Mouse (Mus musculus) midbrain, embryonic 13.5 days (tissue): ENCODE data around the gene Abhd14b. TPM values are rescaled to one million over a fixed set of nuclear protein-coding genes. Genes with fewer than 3 reads are reported as not detected.
A peak's percentile ranks its signal among the peaks of the same experiment; 100 is the strongest.

ENCODE experiments used
- ATAC-seq: fragments of 200-750 bp; cut with Nextera tagmentation; 2 replicates; pipeline ENCODE4 v1.8.0; 2017; ENCODE audit warnings: mild to moderate bottlenecking, moderate TSS enrichment, moderate library complexity
- H3K27ac ChIP-seq: fragments of 300-500 bp; sonication (generic); 2 replicates; pipeline ENCODE4 v1.5.1; 2015; ENCODE audit warnings: inconsistent platforms, mild to moderate bottlenecking, moderate library complexity
- H3K27me3 ChIP-seq: fragments of 300-500 bp; sonication (generic); 2 replicates; pipeline ENCODE4 v1.6.1; 2015; ENCODE audit warnings: mild to moderate bottlenecking, inconsistent platforms
- H3K36me3 ChIP-seq: fragments of 300-500 bp; sonication (generic); 2 replicates; pipeline ENCODE4 v1.6.1; 2015; ENCODE audit warnings: mild to moderate bottlenecking, inconsistent platforms
- H3K4me1 ChIP-seq: fragments of 300-500 bp; sonication (generic); replicated peaks from 2 replicates; pipeline ENCODE4 v1.6.1; 2015; ENCODE audit warnings: inconsistent platforms
- H3K4me2 ChIP-seq: fragments of 300-500 bp; sonication (generic); replicated peaks from 2 replicates; pipeline ENCODE4 v1.6.1; 2015; ENCODE audit warnings: moderate library complexity, mild to moderate bottlenecking, inconsistent platforms
- H3K4me3 ChIP-seq: fragments of 300-500 bp; sonication (generic); replicated peaks from 2 replicates; pipeline ENCODE4 v1.5.1; 2015; ENCODE audit warnings: mild to moderate bottlenecking, inconsistent platforms
- H3K9ac ChIP-seq: fragments of 300-500 bp; sonication (generic); replicated peaks from 2 replicates; pipeline ENCODE4 v1.6.1; 2015; ENCODE audit warnings: mild to moderate bottlenecking, inconsistent platforms
- H3K9me3 ChIP-seq: fragments of 300-500 bp; sonication (generic); 2 replicates; pipeline ENCODE4 v1.6.1; 2016; ENCODE audit warnings: mild to moderate bottlenecking, inconsistent platforms
- WGBS: fragments of 180-500 bp; shearing (Covaris S2); methylation state at CpG from one replicate; pipeline ENCODE4 v1.1.7; 2015; 5-methylcytosine and 5-hydroxymethylcytosine counted together
- polyA plus RNA-seq: library from polyadenylated mRNA; unstranded; fragments of >200 nt; fragmentation: Nextera tagmentation; extraction: Ambion mirVana; gene quantifications from 2 replicates; pipeline ENCODE4 v1.2.1, GENCODE M21; 2015

Abhd14b gene
- polyA plus RNA-seq, 1 experiment from 2014 or later = 6.0 TPM

- H3K4me3 ChIP-seq = no peak overlapping the region
- H3K36me3 ChIP-seq = no peaks in the 10 kb centered on the region
- no peaks in the 10 kb centered on the region for H3K9me3 ChIP-seq
- H3K4me2 ChIP-seq = no peak overlapping the region
- 93% methylated on average over 16 of the region's 16 CpGs for WGBS
- no peaks in the 10 kb centered on the region for H3K27me3 ChIP-seq
- no peak overlapping the region for H3K27ac ChIP-seq
- ATAC-seq = no peak
- peaks cover 37% of the 10 kb centered on the region for H3K4me1 ChIP-seq
- no peak overlapping the region for H3K9ac ChIP-seq
Measured at GRCm38 (mm10) chr9:106473081-106473752, 26.0 kb downstream of the Abhd14b start.

GRCm38 (mm10) chr9:106473753-106474105 is 26.5 kb downstream of the Abhd14b start:
- H3K9ac ChIP-seq = 0 out of 2 replicates have a peak overlapping the region, but pooled peaks have one; percentile 32
- H3K4me1 ChIP-seq = peaks cover 42% of the 10 kb centered on the region
- no peak overlapping the region for H3K27ac ChIP-seq
- no peaks in the 10 kb centered on the region for H3K9me3 ChIP-seq
- no peaks in the 10 kb centered on the region for H3K27me3 ChIP-seq
- H3K4me3 ChIP-seq = no peak overlapping the region
- no peak for ATAC-seq
- 86% methylated on average over 5 of the region's 5 CpGs for WGBS
- no peaks in the 10 kb centered on the region for H3K36me3 ChIP-seq
- H3K4me2 ChIP-seq = no peak overlapping the region

DNA sequence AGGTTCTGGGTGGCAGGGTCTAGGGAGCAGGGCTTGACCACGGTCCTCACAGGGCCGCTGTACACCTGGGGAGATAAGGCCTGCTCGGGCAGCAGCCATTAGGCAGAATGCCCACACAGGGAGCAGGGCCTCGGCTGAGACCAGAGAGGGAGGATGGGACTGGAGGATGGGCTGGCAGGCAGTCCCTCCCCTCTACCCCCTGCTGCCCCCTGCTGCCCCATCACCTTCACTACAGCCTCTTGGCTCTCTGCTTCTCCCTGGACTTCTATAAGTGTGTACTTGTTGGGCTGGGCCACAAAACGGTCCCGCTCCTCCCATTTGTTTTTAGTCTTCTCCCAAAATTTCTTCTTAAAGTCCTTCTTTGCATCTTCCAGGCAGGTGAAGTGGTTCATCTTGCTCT is 27.2 kb downstream of the Abhd14b start:
- no peaks in the 10 kb centered on the region for H3K9me3 ChIP-seq
- H3K27ac ChIP-seq = no peak overlapping the region
- 6% methylated on average over 6 of the region's 6 CpGs for WGBS
- no peaks in the 10 kb centered on the region for H3K27me3 ChIP-seq
- H3K9ac ChIP-seq = 0 out of 2 replicates have a peak overlapping the region, but pooled peaks have one; percentile 39
- H3K4me1 ChIP-seq = peaks cover 42% of the 10 kb centered on the region
- H3K4me2 ChIP-seq = no peak overlapping the region
- peak; percentile 7; the same call in 1 of the 2 replicates for ATAC-seq
- no peaks in the 10 kb centered on the region for H3K36me3 ChIP-seq
- H3K4me3 ChIP-seq = no peak overlapping the region

GRCm38 (mm10) chr9:106475046-106475445 is 27.8 kb downstream of the Abhd14b start:
- Histone ChIP-seq H3K4me1 (peaks cover 42% of the 10 kb centered on the region), H3K9ac (0 out of 2 replicates have a peak overlapping the region, but pooled peaks have one; percentile 39), H3K9me3 (no peaks in the 10 kb centered on the region), H3K27ac (no peak overlapping the region), H3K27me3 (no peaks in the 10 kb centered on the region), H3K36me3 (peaks cover under 1% of the 10 kb centered on the region; the same call in 1 of the 2 replicates), H3K4me2 (no peak overlapping the region), H3K4me3 (no peak overlapping the region)
- 68% methylated on average over 7 of the region's 7 CpGs for WGBS
- no peak for ATAC-seq

- H3K27me3 ChIP-seq = no peaks in the 10 kb centered on the region
- no peak within 1 kb of the TSS for H3K27ac ChIP-seq
- 88% methylated on average over 10 of the region's 10 CpGs for WGBS
- H3K36me3 ChIP-seq = peaks cover 6% of the 10 kb centered on the region
- H3K4me2 ChIP-seq = peak within 1 kb of the TSS; percentile 28
- no peak for ATAC-seq
- peak within 1 kb of the TSS; percentile 42; the same call in 1 of the 2 replicates for H3K9ac ChIP-seq
- peaks cover 42% of the 10 kb centered on the region for H3K4me1 ChIP-seq
- H3K9me3 ChIP-seq = no peaks in the 10 kb centered on the region
- H3K4me3 ChIP-seq = no peak within 1 kb of the TSS; the same call in 1 of the 2 replicates
Measured at GRCm38 (mm10) chr9:106475663-106476001, 28.4 kb downstream of the Abhd14b start, which contains the start of gene Rrp9. Gene Rrp9, plus strand, starts transcription at chr9:106475963.

GRCm38 (mm10) chr9:106476002-106476923 is 29.0 kb downstream of the Abhd14b start:
- H3K36me3 ChIP-seq = peaks cover 12% of the 10 kb centered on the region
- no peak overlapping the region for H3K27ac ChIP-seq
- no peak overlapping the region; the same call in 1 of the 2 replicates for H3K4me3 ChIP-seq
- H3K4me2 ChIP-seq = peak overlapping the region; percentile 28
- no peaks in the 10 kb centered on the region for H3K27me3 ChIP-seq
- peaks cover 42% of the 10 kb centered on the region for H3K4me1 ChIP-seq
- peak overlapping the region; percentile 42; the same call in 1 of the 2 replicates for H3K9ac ChIP-seq
- no peak; the same call in 1 of the 2 replicates for ATAC-seq
- 35% methylated on average over 16 of the region's 16 CpGs for WGBS
- H3K9me3 ChIP-seq = no peaks in the 10 kb centered on the region

DNA sequence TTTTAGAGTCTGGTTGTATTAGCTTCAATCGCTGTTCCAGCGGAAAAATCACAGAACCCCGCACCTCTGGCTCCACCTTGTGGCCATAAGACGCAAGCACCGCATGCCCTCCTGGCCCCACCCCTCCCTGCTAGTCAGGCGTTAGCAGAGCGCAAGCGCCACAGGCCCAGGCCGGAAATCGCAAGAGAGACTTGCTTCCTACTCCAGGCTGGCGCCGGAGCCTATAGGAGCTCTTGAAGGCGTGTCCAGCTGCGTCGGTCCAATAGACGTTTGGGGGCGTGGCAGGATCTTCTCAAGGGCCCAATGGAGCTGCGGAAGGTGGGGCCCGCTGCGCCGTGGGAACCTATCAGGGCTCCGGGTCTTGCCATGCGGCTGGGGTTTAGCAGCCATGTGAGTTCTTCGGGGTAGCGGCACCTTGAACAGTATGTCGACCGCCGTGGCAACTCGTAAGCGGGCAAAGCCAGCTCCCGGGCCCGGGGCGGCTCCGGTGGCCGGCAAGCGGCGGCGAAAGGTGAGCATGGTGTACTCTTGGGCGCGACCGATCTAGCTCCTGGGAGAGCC is 29.7 kb downstream of the Abhd14b start, which contains the start of gene Parp3:
Gene Parp3 (minus strand): TSS at position 26 of the 561 bp plus-strand sequence.
- ATAC-seq = peak; percentile 99
- Histone ChIP-seq H3K4me2 (peak within 1 kb of the TSS; percentile 99), H3K9me3 (no peaks in the 10 kb centered on the region), H3K27me3 (no peaks in the 10 kb centered on the region), H3K36me3 (peaks cover 18% of the 10 kb centered on the region), H3K4me3 (peak within 1 kb of the TSS; percentile 84), H3K4me1 (peaks cover 38% of the 10 kb centered on the region), H3K27ac (no peak within 1 kb of the TSS), H3K9ac (peak within 1 kb of the TSS; percentile 78)
- WGBS = 0% methylated on average over 41 of the region's 41 CpGs

GRCm38 (mm10) chr9:106477649-106478048 is 30.4 kb downstream of the Abhd14b start:
- ATAC-seq = no peak
- Histone ChIP-seq H3K27ac (no peak overlapping the region), H3K4me3 (peak overlapping the region; percentile 84), H3K9ac (peak overlapping the region; percentile 78), H3K4me2 (peak overlapping the region; percentile 99), H3K36me3 (peaks cover 20% of the 10 kb centered on the region), H3K4me1 (peaks cover 36% of the 10 kb centered on the region), H3K27me3 (no peaks in the 10 kb centered on the region), H3K9me3 (no peaks in the 10 kb centered on the region)
- 4% methylated on average over 16 of the region's 16 CpGs for WGBS

GRCm38 (mm10) chr9:106478101-106478500 is 30.8 kb downstream of the Abhd14b start:
- H3K4me3 ChIP-seq = peak overlapping the region; percentile 84
- ATAC-seq = no peak
- peaks cover 25% of the 10 kb centered on the region for H3K36me3 ChIP-seq
- H3K27ac ChIP-seq = no peak overlapping the region
- peak overlapping the region; percentile 99 for H3K4me2 ChIP-seq
- H3K27me3 ChIP-seq = no peaks in the 10 kb centered on the region
- peaks cover 36% of the 10 kb centered on the region for H3K4me1 ChIP-seq
- 84% methylated on average over 9 of the region's 9 CpGs for WGBS
- H3K9me3 ChIP-seq = no peaks in the 10 kb centered on the region
- peak overlapping the region; percentile 78 for H3K9ac ChIP-seq

- ATAC-seq = no peak
- Histone ChIP-seq H3K4me3 (no peak overlapping the region), H3K4me2 (no peak overlapping the region), H3K36me3 (peaks cover 49% of the 10 kb centered on the region), H3K9me3 (no peaks in the 10 kb centered on the region), H3K27ac (no peak overlapping the region), H3K9ac (no peak overlapping the region), H3K27me3 (no peaks in the 10 kb centered on the region), H3K4me1 (peaks cover 21% of the 10 kb centered on the region)
- 94% methylated on average over 7 of the region's 7 CpGs for WGBS
Measured at GRCm38 (mm10) chr9:106480541-106480940, 33.3 kb downstream of the Abhd14b start.

DNA sequence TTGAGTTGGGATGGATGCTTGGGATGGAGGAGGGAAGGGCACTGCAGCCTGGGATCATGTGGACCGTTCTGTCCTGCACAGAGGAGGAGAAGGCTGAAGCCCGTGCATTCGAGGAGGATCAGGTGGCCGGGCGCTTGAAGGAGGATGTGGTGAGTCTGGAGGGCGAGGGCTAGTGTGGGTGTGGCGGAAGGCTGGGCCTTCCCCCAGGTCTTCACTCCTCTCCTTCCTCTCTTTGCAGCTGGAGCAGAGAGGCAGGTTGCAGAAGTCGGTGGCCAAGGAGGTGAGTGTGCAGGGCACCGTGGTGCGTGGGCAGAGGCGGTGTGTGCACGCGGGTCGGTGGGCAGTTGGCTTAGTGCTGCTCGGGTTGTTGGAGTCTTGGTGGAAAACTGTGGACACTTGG is 33.8 kb downstream of the Abhd14b start:
- Histone ChIP-seq H3K4me3 (no peak overlapping the region), H3K27me3 (no peaks in the 10 kb centered on the region), H3K36me3 (peaks cover 55% of the 10 kb centered on the region), H3K9me3 (no peaks in the 10 kb centered on the region), H3K9ac (no peak overlapping the region), H3K4me1 (peaks cover 20% of the 10 kb centered on the region), H3K27ac (no peak overlapping the region), H3K4me2 (no peak overlapping the region)
- 96% methylated on average over 15 of the region's 15 CpGs for WGBS
- ATAC-seq = no peak

GRCm38 (mm10) chr9:106481676-106482075 is 34.4 kb downstream of the Abhd14b start:
- WGBS = 93% methylated on average over 13 of the region's 13 CpGs
- no peak for ATAC-seq
- peaks cover 59% of the 10 kb centered on the region for H3K36me3 ChIP-seq

More at GRCm38 (mm10) chr9:106481676-106482075, 34.4 kb downstream of the Abhd14b start:
- Histone ChIP-seq H3K4me1 (peaks cover 14% of the 10 kb centered on the region), H3K4me3 (no peak overlapping the region), H3K4me2 (no peak overlapping the region), H3K9me3 (no peaks in the 10 kb centered on the region), H3K9ac (no peak overlapping the region), H3K27me3 (no peaks in the 10 kb centered on the region), H3K27ac (no peak overlapping the region)
